Mouse (Mus musculus): ENCODE results near the gene 2700097O09Rik.
"Not testable (repeated sequence)": the region's sequence is repeated elsewhere in the genome, so short reads cannot be mapped to it uniquely, and the experiment has no call there.

Gene 2700097O09Rik

DNA sequence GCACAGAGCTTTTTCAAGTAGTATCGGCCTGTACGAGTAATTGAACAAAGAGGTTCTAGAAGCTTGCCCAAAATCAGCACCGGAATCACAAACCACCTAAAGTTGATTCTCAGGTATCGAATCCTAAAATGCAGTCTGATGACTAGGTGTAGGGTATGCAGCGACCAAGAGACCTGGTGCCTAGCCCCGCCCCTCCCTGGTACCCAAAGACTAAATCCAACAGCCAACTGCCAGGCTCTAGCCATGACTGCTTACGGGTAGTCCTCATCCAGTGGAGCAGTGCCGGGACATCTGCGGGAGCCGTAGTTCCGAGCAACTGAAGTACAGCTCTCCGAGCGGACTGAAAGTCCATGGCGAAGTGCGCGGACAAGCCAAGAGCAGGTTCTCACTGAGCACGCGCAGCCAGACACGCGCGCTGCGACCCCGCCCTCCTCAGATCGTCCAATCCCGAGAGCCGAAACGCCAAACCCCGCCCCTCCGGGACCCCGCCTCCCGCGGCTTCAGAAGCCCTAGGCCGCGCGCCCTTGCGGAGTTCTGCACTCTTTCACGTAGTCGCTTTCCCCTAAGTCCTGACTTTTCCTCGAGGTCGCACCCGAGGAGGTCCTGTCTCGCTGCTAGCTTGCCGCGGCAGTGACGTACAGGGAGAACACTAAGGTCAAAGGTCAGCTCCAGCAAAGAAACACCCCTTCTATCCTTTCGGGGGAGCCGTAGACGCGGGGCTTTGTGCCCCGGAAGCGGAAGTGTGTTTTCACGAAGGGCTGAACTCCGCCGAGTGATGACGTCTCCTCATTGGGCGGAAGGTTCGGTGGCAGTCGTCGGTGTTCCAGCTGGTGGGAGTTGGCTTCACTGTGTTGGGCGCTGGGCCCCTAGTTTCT lies at the start of gene 2700097O09Rik, which contains the start of gene Srp54a:
2700097O09Rik (minus strand) TSS at position 385 of the 875 bp plus-strand sequence.
Srp54a (plus strand) TSS at position 537 of the 875 bp plus-strand sequence.
- peak; percentile 90 for DNase-seq (ENCODE audit: low spot score)

DNA sequence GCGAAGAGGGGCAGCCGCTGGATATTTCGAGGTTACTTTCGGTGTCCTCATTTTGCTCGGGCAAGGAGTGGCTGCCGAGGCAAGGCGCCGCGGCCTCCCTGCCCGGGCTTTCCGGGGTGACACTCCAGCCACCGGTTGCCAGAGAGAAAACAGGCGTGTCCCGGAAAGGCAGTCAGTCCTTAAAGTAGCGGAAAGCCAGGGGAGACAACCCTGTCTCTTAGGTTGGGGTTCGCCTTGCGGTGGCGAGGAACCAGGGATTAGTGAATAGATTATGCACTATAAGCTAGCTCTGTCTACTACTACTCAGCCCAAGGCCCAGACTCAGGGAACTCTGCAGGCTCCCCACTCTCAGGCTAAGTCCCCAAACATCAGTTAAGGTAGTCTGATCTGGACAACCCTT lies 44.8 kb upstream of the 2700097O09Rik start:
- DNase-seq (ENCODE audit: low spot score) = not testable (repeated sequence)

DNA sequence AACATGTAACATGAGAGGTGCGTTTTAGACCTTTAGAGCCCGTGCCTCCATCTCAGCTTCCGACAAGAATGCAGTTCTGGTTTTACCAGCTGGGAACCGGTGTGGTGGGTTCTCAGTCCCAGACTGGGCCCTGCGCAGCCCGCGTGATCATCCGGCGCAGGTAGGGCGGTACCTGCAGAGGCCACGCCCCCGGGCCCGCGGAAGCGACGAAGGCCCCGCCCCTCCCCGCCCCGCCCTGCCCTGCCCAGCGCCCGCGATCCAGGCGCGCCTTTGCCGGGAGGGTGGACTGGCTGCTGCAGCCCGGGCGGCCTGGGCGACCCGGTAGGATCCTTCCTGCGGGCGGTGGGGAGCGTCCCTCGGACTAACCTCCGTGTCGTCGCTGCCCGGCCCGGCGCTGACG lies 44.3 kb upstream of the 2700097O09Rik start, which contains the start of gene Fam177a:
Fam177a (plus strand) TSS at position 228 of the 400 bp plus-strand sequence.
- DNase-seq (ENCODE audit: low spot score) = not testable (repeated sequence)

DNA sequence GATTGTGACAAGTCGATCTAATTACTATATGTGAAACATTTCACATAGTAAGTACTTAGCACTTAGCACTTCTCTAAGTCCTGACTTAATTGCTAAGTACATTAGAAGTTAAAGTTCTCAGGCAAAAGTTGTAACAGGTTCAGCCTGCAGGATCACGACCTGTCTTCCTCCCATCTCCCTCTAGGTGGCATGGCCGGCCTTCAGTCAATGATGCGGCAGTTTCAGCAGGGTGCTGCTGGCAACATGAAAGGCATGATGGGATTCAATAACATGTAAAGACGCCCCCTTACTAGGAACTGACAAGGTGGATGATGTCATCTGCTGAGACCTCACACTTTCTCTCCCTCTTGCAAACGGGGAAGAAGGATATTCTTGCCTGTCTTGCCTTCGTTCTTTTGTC lies 32.7 kb upstream of the 2700097O09Rik start:
- not testable (repeated sequence) for DNase-seq (ENCODE audit: low spot score)

DNA sequence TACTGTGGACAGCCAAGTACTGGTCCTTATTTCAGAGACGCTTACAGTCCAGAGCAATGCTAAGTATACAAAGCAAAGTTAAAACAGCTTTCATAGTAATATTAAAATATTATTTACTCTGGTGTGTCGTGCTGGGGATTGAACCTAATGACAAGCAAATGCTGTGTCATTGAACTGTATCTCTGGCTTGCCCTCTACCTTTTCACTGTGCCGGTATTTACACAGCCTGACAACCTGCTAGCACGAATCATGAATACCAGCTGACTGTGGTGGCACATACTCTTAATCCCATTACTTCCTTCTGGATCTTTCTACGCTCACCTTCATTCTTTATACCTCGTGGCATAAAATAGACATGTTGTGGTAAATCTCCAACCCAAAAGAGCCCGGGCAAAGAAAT lies 12.2 kb upstream of the 2700097O09Rik start:
- not testable (repeated sequence) for DNase-seq (ENCODE audit: low spot score)

DNA sequence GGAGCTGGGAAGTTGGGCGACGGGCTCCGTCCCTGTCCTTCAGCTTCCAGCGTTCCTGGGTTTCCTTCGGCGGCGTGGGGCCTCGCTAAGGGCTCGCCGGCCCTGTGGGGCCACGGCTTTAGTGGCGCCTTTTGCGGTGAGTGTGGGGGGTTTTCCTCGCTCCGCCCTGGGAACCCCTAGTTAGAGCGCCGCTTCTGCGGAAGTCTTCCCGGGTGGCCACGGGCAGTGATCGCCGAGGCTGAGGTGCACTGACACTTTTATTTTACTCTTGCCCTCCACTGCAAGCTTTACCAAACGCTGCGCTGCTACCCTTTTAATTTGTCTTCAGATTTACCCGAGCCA lies 662 bp upstream of the 2700097O09Rik start:
- not testable (repeated sequence) for DNase-seq (ENCODE audit: low spot score)

DNA sequence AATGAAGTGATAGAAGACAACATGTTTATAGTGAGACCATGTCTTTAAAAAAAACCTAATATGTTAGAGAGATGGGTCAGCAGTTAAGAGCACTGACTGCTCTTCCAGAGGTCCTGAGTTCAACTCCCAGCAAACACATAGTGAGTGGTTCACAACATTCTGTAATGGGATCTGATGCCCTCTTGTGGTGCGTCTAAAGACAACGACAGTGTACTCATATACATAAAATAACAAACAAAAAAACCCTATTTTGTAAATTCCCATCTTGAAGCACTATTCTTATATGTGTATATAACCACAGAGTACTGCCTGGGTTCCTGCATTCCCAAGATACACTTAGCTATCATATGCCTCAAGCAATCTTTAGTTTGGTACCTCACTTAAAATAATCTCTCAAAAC lies 1.2 kb downstream of the 2700097O09Rik start:
- DNase-seq (ENCODE audit: low spot score) = not testable (repeated sequence)

DNA sequence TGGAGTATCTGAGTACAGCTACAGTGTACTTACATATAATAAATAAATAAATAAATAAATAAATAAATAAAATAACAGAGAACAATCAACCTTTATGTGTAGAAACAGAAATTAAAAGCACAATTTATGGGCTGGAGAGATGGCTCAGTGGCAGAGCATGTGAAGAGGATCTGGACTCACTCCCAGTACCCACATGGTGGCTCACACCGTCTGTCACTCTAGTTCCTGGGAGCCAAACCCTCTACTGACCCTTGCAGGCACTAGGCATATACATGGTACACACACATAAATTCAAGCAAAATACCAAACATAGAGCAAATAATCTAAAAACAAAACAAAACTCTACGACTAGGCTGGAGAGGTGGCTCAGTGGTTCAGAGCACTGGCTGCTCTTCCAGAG lies 4.6 kb downstream of the 2700097O09Rik start:
- no peak for DNase-seq (ENCODE audit: low spot score)

DNA sequence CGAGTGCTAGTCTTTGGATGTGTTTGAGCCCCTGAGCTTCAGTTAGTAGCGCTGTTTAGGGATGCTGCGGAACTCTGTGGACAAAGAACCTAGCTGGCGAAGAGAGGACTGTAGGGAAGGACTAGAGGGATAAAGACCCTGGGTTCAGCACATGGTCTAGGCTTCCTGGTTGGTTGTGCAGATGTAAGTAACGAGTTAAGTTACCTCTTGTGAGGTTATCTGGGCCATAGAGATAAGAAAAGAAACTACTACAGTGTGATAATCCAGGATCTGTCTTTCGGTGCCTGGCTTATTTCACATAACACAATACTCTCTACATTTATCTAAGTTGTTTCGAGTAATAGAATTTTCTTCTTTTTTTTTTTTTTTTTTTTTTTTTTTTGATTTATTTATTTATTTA lies 6.2 kb downstream of the 2700097O09Rik start:
- no peak for DNase-seq (ENCODE audit: low spot score)

DNA sequence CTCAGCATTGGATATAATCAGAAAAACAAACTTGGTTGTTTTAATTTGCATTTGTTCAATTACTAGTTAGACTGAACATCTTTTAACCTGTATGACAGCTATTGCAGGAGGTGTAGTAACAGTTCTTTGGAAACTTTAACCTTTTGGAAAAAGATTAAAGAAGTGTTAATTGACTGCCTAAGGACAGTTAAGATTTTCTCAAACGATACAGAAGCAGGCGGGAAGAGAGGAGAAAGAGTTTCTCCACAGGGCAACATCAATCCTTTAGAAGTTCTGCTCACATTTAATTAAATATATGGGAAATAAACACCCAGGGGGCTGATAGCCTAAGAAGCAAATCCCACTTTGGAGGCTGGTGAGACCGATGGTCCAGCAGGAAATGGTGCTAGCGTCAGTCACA lies 7.4 kb downstream of the 2700097O09Rik start:
- DNase-seq (ENCODE audit: low spot score) = no peak

DNA sequence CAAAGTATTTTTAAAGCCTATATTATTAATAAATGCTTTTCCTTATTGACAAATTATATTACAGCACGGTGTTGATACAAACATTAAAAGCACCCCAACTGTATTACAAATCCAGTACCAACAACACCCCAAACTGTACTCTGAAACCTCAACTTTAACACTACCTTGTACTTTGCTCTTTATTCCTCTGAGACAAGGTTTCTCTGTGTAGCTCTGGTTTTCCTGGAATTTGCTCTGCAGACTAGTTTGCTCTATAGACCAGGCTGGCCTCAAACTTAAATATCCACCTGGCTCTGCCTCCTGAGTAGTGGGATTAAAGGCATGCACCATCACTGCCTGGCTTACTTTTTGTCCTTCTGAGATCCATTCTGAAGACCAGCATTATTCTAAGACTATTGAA lies 17.8 kb downstream of the 2700097O09Rik start:
- DNase-seq (ENCODE audit: low spot score) = no peak

DNA sequence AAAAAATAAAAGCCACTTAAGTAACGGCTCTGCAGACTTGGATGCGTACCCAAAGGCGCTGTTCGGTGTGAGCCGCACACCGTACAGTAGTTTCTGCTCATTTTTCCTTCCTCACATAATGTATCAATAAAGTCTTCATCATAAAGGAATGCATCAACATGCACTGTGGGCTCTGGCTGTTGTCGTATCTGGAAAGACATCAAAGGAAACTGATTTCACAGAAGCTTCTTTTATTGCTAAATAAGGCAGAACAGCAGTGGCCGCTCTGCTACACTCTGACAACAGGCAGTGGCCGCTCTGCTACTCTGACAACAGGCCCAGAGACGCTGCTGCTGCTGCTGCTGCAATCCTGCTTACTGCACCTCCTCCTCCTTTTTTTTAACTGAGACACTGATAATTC lies 18.9 kb downstream of the 2700097O09Rik start:
- DNase-seq (ENCODE audit: low spot score) = no peak

DNA sequence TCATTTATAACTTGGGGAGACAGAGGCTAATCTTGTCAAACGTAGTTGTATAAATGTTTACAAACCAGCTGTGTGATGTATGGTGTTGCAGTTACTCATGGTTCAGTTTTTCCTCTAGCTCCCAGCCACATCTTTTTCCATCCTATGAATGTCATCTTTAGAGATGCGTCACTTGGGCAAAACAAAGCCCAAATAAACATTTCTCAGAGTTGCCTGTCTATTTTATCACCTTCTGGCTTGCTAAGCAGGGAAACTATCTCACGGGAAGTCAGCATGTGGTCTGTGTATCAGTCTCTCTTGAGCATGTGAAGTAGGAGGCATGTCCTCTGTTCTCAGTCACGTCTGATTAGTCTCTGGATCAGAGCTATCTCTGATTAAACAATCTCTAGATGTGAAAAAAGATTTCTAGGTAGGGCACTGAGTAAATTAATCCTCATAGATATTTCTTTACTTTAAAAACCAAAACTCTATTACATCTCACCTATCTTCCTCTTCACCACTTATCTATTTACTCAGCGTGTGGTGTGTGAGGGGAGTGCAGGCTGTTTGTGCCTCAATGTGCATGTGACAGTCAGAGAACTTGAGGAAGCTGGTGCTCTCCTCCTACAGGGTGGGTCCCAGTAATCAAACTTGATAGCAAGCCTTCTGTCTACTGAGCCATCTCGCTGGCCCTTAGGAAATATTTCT lies 19.6 kb downstream of the 2700097O09Rik start:
- DNase-seq (ENCODE audit: low spot score) = no peak

DNA sequence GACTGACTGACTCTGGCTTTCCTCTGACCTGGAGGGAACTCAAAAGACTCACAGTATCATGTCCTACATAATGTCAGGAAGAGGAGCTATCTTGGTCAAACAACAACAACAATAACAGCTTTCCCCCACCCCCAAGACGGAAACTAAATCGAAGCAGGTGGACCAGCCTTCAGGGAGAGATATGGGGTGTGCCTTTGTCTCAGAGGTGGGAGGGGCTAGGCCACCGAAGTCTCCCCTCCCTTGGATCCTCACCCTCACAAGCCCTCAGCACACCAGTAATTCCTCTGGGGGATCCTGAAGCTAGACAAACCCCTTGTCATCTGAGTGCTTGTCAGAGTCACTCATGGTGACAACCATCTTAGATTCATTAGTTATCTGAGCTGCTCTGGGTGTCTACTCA lies 20.1 kb downstream of the 2700097O09Rik start:
- no peak for DNase-seq (ENCODE audit: low spot score)

DNA sequence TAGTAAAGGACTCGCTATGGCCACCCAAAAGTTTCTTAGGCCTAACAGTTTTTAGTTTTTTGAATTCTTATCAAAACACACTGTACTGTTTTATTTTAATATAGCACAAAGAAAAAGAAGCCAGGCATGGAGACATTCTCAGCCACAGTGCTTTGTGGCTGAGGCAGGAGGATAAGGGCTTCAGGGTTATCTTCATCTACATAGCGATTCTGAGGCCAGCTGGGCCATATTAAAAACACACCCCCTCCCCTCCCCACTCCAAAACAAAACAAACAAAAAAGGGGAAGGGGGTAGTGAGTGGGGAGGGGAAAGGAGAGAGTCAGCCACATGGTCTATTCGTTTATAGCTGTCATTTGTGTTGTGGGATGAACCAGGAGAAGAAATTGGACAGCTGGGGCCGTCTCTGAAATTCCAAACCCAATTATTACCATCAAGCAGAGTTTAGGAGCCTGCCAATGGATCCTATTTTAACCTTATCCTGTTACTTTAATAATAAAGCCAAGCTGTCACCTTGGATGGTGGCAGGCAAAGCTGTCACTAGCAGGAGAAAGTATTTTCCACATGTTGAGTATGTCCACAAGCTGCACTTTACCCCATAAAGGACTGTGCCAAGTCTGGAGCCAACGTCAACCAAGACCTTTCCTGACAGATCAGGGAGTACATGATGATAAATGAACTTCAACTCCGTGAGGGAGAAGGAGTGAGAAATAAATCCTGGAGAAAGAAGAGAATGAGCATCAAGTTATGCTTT lies 20.9 kb downstream of the 2700097O09Rik start:
- no peak for DNase-seq (ENCODE audit: low spot score)

DNA sequence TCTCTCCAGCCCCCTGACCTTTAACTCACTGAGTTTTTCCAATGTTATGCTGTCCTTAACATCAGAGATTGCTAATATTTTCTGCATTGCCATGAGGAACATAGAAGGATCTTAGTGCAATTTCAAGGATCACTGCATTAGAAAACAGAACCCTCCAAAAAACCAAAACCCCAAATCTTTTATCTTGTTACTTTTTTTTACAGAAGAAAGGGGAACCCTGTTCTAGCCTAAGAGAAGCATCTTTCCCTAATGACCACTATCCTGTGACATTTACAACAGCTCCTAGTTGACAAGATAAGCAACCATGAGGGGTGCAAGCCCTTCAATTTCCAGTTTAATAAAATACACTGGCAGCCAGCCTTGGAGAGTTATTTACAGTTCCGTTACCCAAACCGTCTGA lies 23.2 kb downstream of the 2700097O09Rik start:
- no peak for DNase-seq (ENCODE audit: low spot score)

DNA sequence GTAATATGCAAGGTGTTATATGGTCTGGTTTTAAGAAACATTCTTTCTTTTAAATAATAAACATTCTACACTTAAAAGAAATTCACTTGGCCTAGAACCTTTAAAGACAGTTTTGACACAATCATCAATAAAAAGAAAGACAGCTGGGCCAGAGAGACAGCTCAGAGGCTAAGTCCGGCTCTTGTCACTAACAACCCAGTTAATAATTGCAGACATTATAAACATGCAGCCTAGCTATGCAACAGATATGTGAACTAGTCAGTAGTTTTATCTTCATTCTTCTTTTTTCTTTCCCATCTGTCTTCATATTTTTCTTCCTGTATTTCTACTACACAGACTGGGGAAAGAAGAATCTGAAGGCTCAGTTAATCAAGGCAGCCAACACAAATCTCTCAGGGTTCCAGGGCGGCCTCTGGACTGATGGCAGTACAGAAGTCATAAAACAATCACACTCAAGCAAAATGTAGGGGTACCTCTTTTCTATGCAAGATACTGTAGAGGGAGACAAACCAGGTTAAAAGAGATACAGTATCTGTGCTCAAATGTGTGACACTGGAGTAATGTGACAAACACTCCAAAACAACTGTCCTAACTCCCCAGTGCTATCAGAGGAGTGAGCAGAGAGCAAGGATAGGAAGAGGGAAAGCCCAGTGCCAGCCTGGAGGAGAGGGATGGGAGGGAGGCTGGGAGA lies 25.2 kb downstream of the 2700097O09Rik start:
- no peak for DNase-seq (ENCODE audit: low spot score)

DNA sequence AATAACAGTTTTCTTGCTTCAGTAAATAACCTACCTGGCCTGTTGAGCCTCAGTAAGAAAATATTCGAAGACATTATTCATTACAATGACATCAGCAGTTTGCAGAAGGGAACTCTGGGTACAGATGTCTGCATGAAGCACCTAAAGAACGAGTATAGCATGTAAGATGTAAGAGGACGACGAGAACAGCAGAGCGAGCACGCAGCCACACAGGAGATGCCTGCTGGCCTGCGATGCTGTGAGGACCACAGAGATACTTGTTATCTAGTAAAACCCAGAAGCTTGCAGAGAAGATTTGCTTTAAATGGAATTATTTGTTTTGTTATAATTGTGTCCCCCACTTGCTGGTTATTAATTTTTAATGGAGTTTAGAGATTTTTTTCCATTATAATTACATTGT lies 26.6 kb downstream of the 2700097O09Rik start:
- no peak for DNase-seq (ENCODE audit: low spot score)

DNA sequence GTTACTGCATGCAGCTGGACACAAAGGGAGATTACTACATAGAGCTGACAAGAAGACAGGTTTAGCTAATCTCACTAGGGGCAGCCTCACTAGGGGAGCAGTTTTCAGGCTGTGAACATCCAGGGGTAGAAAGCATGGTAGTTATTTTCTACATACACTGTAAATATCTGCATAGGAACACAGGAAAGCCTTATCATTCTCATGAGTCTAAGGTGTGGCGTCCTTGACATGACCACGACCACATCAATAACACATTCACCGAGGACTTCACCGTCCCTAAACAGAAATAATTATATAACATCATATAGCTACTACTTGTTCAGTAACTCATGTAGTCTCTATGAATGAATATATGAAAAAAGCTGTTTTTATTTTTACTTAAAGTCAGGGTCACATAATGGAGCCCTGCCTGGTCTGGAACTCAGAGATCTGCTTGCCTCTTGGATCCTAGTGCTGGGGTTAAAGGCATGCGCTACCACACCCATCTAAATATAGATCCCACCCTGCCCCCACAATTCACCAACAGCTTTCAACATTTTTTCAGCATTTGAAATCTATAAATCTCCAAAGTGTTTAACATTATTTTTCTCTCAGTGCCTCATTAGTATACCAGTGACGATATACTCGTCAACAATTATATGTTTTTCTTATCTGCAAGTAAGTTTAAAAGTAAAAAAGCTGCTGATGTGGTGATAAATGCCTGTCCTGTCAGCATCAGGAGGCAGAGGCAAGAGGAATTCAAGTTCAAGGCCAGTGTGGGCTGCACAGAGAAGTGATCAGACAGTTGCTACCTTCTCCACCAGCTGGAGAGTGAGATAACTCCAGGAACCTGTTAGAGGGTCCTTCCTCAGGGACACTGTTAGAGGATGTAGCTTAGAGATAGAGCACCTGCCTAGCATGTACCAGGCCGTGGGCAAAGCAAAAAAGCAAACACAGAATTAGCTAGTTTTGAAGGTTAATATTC lies 28.4 kb downstream of the 2700097O09Rik start:
- DNase-seq (ENCODE audit: low spot score) = no peak

DNA sequence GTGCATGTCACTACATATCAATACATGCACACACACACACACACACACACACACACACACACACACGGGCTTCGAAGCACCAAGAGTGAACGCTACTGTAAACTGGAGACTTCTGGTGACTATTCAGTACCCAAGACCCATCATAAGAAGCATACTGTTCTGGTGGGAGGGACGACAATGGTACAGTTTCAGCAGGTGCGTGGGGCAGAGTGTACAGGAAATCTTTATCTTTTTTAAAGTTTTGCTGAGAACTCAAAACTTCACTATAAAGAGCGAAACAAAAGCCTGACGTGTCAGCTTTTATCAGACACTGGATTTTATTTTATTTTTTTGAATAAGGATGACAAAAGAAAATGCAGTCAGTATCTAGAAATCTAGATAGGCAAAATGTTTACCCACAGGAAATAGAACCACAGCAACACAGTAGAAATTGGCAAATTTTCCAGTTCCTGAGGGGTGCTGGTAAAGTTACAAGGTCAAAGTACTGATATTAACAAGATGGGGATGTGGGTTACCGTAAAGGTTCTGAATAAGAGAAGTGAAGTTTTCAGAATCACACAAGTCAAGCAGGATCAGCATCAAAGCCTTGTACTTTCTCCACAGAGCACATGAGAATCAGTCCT lies 30.1 kb downstream of the 2700097O09Rik start:
- DNase-seq (ENCODE audit: low spot score) = no peak

All from left cerebral cortex, adult 11 months (tissue).